Mouse (Mus musculus) yolk sac, embryonic 10.5 days (tissue): ENCODE measurements around the gene Mapk8ip1.

Experiments
- DNase-seq: peaks from one replicate; pipeline ENCODE4 v3.0.0-alpha.2; 2017; ENCODE audit warnings: low spot score

The Mapk8ip1 gene

GRCm38 (mm10) chr2:92401091-92401561 lies at the start of gene Mapk8ip1:
TSS of gene Mapk8ip1 (minus strand) at chr2:92401263.
- no peak for DNase-seq

- DNase-seq, result no peak
Observed at GRCm38 (mm10) chr2:92447121-92447740, 46.2 kb upstream of the Mapk8ip1 start.

- no peak for DNase-seq
Observed at GRCm38 (mm10) chr2:92446656-92447055, 45.6 kb upstream of the Mapk8ip1 start.

GRCm38 (mm10) chr2:92445890-92446289 lies 44.8 kb upstream of the Mapk8ip1 start:
- DNase-seq, result peak; percentile 75

GRCm38 (mm10) chr2:92444376-92444775 lies 43.3 kb upstream of the Mapk8ip1 start:
- DNase-seq, result no peak

- no peak for DNase-seq
Observed at GRCm38 (mm10) chr2:92443313-92443712, 42.2 kb upstream of the Mapk8ip1 start.

GRCm38 (mm10) chr2:92442419-92443001 lies 41.4 kb upstream of the Mapk8ip1 start:
- DNase-seq, result no peak

GRCm38 (mm10) chr2:92440432-92440831 lies 39.4 kb upstream of the Mapk8ip1 start:
- no peak for DNase-seq

- no peak for DNase-seq
Observed at GRCm38 (mm10) chr2:92438567-92438966, 37.5 kb upstream of the Mapk8ip1 start.

- peak; percentile 75 for DNase-seq
Observed at GRCm38 (mm10) chr2:92437875-92438274, 36.8 kb upstream of the Mapk8ip1 start.

- DNase-seq, result peak; percentile 38
Observed at GRCm38 (mm10) chr2:92437366-92437765, 36.3 kb upstream of the Mapk8ip1 start.

GRCm38 (mm10) chr2:92435023-92435422 lies 34.0 kb upstream of the Mapk8ip1 start:
- no peak for DNase-seq

- no peak for DNase-seq
Observed at GRCm38 (mm10) chr2:92434375-92434745, 33.3 kb upstream of the Mapk8ip1 start.

GRCm38 (mm10) chr2:92433578-92434374 lies 32.7 kb upstream of the Mapk8ip1 start, which contains the start of gene Cry2:
TSS of gene Cry2 (minus strand) at chr2:92434043.
- peak; percentile 98 for DNase-seq

GRCm38 (mm10) chr2:92432299-92433295 lies 31.5 kb upstream of the Mapk8ip1 start:
- peak; percentile 89 for DNase-seq

GRCm38 (mm10) chr2:92431611-92432179 lies 30.6 kb upstream of the Mapk8ip1 start:
- no peak for DNase-seq

- peak; percentile 51 for DNase-seq
Observed at GRCm38 (mm10) chr2:92430723-92431541, 29.9 kb upstream of the Mapk8ip1 start.

- no peak for DNase-seq
Observed at GRCm38 (mm10) chr2:92430089-92430488, 29.0 kb upstream of the Mapk8ip1 start.

- DNase-seq, result peak; percentile 58
Observed at GRCm38 (mm10) chr2:92427882-92428281, 26.8 kb upstream of the Mapk8ip1 start.

- DNase-seq, result no peak
Observed at GRCm38 (mm10) chr2:92426426-92426825, 25.4 kb upstream of the Mapk8ip1 start.
